Mouse (Mus musculus) frontal cortex, postnatal 10 days (tissue): ENCODE results near the gene Zfp710.
"Not testable (repeated sequence)": the region's sequence is repeated elsewhere in the genome, so short reads cannot be mapped to it uniquely, and the experiment has no call there.

Source experiments
- DNase-seq, 2 experiments: peaks; one replicate each; pipeline ENCODE4 v3.0.0; 2022; ENCODE audit warnings: low spot score in 2 of 2, mixed read lengths in 1 of 2

Zfp710 gene

DNA sequence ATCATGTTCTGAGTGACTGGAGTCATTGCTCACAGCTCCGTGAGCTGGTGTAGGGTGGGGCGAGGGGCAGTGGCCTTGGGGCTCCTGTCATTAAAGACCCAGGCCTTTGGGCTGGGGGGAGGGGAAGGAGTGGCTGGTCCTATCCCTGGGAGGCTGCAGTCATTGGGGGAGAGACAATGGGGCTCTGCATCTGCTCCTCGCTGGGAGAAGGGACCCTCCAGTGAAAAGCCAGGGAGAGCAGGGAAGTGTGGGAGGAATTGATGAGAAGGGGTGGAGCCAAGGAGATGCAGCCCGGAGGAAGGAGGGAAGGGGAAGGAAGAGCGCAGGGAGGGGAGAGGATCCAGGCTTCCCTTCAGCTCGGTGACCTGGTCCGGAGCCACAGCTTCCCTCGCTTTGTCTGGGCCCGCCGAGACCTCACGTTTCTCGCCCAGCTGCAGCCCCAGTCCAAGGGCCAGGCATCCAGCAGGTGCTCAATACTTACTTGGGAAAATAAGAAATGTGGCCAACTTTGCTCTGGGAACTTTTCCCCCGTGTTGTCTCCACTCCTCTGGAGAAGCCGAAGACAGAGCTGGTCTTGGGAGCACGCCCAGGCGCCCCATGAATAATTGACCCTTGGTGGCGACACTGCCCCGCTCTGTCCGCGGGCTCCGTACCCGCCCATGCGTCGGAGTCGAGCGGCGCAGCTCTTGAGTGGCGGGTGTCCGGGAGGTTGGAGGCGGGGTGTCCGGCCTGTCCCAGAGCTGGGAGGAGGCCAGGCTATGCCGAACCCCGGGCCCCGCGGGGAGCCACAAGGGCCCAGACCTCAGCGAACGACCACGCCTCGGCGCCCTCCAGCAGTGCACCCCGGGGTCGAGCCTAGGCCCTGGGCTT, at the start of gene Zfp710:
Gene Zfp710 (plus strand): TSS at position 294 of the 870 bp plus-strand sequence.
- DNase-seq, result peak; percentile 74 to 76

DNA sequence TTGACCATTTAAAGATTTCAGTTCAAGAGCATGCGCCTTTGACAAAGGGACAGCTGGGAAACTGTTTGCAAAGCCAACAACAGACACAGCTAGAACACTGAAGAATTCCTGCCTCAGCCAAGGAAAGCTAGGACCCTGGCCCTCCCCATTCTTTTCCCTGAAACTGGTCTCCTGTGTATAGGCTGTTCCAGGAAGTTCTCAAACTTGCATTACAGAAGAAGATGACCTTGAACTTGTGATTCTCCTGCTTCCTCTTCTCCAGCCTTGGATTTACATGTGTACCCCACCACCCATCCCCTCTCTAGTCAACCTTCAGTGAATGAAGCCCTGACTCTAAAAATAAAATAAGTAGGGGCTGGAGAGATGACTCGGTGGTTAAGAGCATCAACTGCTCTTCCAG, 49.3 kb upstream of the Zfp710 start:
- no peak for DNase-seq

- no peak for DNase-seq
These were observed 37.9 kb upstream of the Zfp710 start for GRCm38 (mm10) chr7:79986717-79987116.

GRCm38 (mm10) chr7:79987745-79988144, 36.9 kb upstream of the Zfp710 start:
- DNase-seq, result no peak

DNA sequence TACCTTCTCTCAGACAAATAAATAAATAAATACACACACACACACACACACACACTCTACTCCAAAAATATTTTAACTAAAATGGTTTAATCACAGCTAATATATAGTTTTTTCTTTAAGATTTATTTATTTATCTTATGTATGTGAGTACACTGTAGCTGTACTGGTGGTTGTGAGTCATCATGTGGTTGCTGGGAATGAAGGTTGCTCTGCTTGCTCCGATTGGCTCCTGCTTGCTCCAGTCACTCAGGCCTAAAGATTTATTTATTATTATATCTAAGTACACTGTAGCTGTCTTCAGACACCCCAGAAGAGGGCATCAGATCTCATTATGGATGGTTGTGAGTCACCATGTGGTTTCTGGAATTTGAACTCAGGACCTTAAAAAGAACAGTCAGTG, 36.1 kb upstream of the Zfp710 start:
- not testable (repeated sequence) for DNase-seq

- DNase-seq, result peak in 1 of 2 experiments; percentile 36
These were observed 30.1 kb upstream of the Zfp710 start for GRCm38 (mm10) chr7:79994476-79994875.

GRCm38 (mm10) chr7:79997761-79998160, 26.9 kb upstream of the Zfp710 start:
- no peak for DNase-seq

- no peak for DNase-seq
These were observed 22.1 kb upstream of the Zfp710 start for GRCm38 (mm10) chr7:80002353-80003055.

DNA sequence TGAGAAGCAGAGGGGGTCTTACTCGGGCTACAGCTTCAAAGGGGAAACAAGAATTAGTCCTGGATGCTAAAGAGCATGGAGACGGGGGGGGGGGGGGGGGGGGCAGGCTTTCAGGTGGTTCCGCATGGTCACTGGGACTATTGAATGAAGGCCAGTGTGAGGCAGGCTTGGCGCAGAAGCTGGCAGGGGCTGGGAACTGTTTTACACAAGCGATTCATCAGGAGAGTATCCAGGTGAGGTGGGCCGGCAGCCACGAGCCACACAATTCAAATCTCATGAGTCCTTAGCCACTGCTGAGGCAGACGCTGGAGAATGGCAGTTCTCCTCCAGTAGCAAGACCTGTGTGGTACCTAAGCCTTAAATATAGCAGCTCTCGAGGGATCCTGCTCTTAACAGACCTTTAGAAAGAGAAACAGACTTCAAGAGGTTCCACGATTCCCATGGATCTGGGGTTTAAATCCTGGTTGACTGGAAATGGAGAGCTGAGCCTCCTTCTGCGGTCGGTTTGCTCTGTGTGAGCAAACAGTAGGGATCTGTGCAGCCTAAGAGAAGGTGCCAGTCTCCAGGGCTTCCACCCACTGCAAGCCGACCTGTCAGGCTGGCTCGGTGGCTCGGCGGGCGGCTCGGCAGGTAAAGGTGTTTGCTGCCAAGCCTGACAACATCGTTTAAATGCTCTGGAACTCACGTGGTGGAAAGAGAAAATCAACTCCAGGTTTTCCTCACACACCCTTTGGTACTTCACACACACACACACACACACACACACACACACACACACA, 19.6 kb upstream of the Zfp710 start:
- no peak for DNase-seq

DNA sequence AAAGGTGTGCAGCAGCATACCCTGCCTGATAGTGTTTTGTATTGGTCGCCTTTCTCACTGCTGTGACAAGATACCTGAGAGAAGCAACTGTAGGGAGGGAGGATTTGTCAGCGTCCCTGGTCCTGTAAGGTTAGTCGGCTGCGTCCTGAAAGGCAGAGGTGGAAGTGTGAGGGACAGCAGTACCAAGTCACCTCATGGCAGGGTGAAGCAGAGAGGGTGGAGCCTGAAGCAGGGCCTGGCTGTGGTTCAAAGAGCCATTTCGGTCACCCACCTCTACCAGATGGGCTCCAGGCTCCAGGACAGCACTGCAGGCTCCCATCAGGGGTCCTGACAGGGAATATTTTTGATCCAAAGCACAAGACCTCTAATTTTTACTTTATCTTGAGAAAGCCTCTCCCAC, 13.9 kb upstream of the Zfp710 start:
- DNase-seq, result no peak

GRCm38 (mm10) chr7:80011470-80011869, 13.1 kb upstream of the Zfp710 start:
- DNase-seq, result no peak

- DNase-seq, result no peak
These were observed 10.6 kb upstream of the Zfp710 start for GRCm38 (mm10) chr7:80013884-80014550.

- no peak for DNase-seq
These were observed 9.5 kb upstream of the Zfp710 start for GRCm38 (mm10) chr7:80014826-80015755.

- DNase-seq, result no peak
These were observed 5.8 kb upstream of the Zfp710 start for GRCm38 (mm10) chr7:80018506-80019452.

DNA sequence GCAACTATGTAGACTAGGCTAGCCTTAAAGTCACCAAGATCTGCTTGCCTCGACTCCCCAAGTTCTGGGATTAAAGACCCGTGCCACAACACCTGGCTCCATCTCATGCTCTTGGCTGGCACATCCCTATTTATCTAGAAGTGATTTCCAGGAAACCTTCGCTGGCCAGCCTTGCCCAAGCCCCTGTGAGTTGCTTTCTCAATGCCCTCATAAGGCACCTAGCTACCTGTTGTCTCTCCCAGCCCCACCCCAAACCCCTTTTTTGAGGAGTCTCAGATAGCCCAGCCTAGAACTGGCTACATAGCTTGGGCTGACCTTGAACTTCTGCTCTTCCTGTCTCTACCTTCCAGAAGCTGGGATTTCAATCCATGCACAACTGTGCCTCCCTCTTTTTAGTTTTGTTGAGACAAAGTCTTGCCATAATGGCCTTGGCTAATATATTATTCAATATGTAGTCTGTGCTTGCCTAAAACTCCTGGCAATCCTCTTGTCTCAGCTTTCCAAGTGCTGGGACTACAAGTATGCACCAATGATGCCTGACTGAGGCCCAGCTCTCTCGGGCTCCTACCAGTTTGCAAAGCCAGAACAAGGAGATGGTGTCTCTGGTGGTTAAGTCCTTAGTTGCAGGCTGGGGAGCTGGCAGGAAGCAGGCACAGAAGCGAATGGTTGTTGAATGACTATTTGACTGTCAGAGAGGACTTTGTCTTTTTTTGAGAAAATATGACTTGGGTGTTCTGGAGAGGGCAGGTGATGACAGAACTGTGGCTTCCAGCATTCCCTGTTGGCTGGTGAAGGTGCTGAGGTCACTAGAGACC, 786 bp upstream of the Zfp710 start:
- DNase-seq, result no peak

- DNase-seq, result no peak
These were observed 940 bp downstream of the Zfp710 start for GRCm38 (mm10) chr7:80025391-80026117.

DNA sequence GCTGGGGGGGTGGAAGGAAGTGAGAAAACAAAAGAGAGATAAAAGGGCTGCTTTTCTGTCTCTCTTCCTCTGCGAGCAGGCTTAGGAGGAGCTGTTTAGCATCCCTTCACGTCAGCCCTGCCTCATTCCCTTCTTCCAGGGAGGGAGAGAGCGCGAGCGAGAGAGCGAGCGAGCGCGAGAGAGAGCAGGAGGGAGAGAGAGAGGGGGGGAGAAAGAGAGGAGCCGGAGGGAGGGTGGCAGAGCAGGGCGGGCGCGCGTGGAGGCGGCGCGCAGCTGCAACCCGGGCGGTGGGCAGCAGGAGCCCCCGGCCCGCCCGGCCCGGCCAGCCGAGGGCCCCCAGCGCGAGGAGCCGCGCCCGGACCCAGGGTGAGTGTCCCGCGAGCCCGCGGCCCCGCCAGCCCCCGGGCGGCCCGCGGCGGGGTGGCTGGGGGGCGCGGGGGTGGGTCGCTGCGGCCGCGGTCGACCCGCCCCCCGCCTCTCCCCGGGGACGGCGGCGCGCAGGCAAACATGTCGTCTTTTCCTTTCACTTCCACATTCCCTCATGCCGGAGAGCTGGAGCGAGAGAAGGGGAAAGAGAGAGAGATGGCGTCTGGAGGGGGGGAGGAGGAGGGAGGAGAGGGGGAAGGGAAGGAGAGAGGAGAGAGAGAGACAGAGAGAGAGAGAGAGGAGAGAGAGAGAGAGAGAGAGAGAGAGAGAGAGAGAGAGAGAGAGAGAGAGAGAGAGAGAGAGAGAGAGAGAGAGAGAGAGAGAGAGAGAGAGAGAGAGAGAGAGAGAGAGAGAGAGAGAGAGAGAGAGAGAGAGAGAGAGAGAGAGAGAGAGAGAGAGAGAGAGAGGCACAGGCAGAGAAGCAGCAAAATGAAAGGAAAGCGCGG, 1.7 kb downstream of the Zfp710 start:
- peak in 1 of 2 experiments; percentile 61 for DNase-seq
